Mouse (Mus musculus) CD4-positive, CD25-positive, alpha-beta regulatory T cell (primary cell): ENCODE results near the gene Snai1. TPM values are rescaled to one million over a fixed set of nuclear protein-coding genes. Genes with fewer than 3 reads are reported as not detected.

ENCODE experiments used
- polyA plus RNA-seq: library from polyadenylated mRNA; unstranded; fragments of 100-300 nt; shearing (Covaris generic); gene quantifications from one replicate; pipeline ENCODE4 v1.2.1, GENCODE M21; 2017

Snai1 gene
- 0.29 TPM for polyA plus RNA-seq

DNA sequence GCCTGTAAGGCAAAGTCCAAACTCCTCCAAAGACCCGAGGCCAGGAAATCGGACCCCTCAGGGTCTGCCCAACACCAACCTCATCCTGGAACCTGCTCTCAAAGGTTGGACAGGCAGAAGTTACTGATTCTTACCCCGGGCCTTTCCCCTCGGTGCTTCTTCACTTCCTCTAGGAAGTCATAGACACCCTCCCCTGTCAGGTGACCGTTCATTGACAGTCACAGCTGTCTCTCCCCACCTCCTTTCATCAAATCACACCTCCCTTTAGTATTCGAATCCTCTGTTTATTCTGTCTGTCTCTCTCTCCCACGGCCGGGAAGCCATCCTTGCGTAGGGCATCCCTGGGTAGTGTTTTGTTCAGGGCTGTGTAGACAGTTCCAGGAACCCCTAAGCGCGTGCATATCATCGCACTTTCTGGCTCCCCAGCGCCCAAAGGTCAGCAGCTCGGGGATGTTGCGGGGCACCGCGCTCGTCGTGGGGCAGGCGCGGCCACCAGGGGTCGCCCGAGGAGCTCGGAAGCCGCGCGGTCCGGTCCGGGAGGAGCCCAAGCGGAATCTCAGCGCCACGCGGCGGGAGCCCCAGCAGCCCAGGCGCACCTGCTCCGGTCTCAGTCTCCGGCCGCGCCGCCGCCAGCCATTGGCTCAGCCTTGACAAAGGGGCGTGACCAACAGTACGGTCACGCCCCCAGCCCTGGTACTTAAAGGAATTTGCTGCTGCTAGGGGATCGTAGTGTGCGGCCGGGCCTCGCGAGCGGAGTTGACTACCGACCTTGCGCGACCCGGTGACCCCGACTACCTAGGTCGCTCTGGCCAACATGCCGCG is at the start of gene Snai1:
Snai1 (plus strand) TSS at position 720 of the 822 bp plus-strand sequence.

DNA sequence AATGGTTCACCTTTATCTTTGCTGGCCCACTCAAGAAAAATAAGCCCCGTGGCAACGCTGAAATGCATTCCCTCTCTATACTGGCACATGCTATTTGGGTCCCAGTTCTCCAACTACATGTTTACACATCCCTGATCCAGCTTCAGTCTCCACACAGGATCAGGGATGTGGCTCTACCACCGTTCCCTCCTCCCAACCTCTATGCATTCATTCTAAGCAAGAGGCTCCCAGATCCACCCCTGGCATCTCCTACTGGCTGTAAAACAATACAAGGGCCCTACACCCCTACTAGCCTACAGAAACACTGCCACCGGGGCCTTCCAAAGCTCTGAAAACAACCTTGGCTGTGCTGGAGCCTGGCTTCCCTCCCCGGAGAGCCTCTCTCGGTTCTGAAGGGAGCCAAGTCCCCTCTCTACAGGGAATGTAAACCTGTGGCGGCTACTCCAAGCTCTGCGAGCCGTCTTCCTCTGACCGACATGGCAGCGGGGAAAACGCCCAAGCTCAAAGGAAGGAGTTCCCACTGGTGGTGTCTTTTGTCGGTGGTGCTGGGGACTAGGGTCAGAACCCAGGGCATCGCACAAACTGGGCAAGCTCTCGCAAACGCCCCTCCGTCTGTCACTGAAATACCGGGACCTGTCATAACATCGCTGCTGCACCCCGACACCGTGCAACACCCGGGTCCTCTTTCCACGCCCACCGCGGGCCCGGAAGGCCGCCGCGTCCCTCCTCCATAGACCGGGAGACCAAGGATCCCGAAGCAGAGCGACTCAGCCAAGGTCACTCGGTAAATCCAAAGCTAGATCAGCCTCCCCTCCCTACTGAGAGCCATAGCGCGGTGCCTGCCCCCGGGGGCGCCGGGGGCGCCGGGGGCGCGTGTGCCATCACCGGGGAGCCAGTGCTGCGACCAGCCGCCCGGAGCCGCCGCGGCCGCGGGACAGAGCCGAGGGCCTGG is 46.0 kb upstream of the Snai1 start, which contains the start of gene Rnf114:
Rnf114 (plus strand) TSS at position 889 of the 952 bp plus-strand sequence.

DNA sequence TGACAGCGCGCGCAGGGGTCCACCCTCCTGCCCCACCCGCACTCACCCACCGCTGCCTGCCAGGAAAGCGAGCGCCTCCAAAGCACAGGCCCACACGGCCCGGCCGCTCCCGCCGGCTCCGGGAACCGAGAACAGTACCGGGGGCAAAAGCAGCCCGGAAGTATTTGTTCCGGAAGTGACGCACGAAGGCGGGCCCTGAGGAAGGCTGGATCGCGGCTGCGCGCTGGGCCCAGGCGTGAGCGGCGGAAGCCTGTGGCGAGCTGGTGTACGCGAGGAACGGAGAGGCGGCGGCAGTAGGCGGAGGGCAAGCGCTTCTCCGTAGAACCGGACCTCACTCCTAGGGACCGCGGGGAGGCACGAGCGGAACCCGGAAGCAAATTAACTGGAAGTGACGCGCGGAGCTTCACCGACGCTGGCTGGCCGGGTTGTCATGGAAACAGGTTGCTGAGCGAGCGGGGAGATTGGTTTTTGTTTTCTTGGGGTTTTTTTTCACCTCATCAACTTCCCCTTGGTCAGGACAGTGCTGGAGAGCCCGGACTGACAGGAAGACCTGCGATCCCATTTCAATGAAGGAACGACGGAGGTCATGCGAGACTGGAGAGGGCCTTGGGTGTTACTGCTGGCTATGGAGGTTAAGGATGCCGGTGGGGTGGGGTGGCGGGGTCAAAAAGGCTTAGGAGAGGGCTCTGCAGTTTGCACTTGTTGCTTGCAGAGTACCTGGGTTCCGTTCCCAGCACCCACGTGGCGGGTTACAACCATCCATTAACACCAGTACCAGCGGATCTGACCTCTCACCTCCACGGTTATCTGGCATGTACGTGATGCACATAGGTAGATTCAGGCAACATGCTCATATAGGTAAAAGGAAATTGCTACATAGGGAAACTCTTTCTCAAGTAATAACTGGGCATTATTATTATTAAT is 45.0 kb upstream of the Snai1 start, which contains the start of gene Spata2:
Spata2 (minus strand) TSS at position 175 of the 924 bp plus-strand sequence.

Other genes starting within 250 kb of the Snai1 start
- 26.4 TPM for gene B4galt5, start 189.0 kb upstream of the Snai1 start, polyA plus RNA-seq
- gene Slc9a8, start 116.5 kb upstream of the Snai1 start, polyA plus RNA-seq = 69.8 TPM
- gene Rnf114, start 45.5 kb upstream of the Snai1 start, polyA plus RNA-seq = 270 TPM
- gene Spata2, start 45.3 kb upstream of the Snai1 start, polyA plus RNA-seq = 27.0 TPM
- 275 TPM for gene Ube2v1, start 93.9 kb downstream of the Snai1 start, polyA plus RNA-seq
- 24.7 TPM for gene Gm20431, start 123.3 kb downstream of the Snai1 start, polyA plus RNA-seq
- gene Cebpb, start 150.7 kb downstream of the Snai1 start, polyA plus RNA-seq = 32.0 TPM
- gene Tmem189, start 151.6 kb downstream of the Snai1 start, polyA plus RNA-seq = 98.1 TPM